Mouse (Mus musculus): ENCODE results near the gene Gm2042. TPM values are rescaled to one million over a fixed set of nuclear protein-coding genes. Genes with fewer than 3 reads are reported as not detected.
"Not testable (repeated sequence)": the region's sequence is repeated elsewhere in the genome, so short reads cannot be mapped to it uniquely, and the experiment has no call there.

Gm2042 gene
- total RNA-seq (2021), result not detected

DNA sequence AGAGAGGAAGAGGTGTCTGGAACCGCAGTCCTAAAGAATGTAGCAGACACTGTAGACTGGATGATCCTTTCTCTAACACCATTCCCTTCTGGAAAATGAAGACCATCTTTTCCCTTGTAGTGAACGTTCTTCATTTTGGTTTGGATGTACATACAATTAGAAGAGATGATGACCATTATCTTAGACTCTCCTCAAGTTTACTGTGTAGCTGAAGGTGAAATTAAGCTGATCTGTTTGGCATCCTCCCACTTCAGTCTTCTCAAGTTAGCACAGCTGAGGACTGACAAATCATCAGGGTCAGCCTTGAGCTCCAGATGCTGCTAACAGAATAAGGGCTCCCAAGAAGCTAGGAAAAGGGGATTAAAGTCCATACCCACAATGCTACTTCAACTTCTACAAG, at the start of gene Gm2042:
TSS of gene Gm2042 (plus strand) at position 301 of the 400 bp plus-strand sequence.
- not testable (repeated sequence) for DNase-seq (ENCODE audit: extremely low spot score in 1 of 2, low spot score in 1 of 2)

DNA sequence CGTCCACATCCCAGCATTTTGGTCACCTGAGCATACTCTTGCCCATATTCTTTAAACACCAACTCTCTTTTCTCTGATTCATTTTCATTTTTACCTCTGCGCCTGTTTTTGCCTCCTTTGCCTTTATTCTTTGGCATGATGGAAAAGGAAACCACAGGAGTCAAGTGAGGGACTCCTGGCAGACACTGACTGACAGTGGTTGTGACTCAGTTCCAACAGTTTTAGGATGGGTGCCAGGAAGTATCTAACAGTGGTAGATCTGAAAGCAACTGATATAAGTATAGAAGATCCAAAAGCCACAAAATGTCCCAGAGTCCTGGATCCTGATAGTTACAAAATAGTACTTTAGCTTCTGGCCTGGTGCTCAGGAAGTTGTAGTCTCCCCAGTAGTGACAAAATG, 34.2 kb upstream of the Gm2042 start, which contains the start of gene Gm2035:
TSS of gene Gm2035 (minus strand) at position 137 of the 400 bp plus-strand sequence.
- DNase-seq (ENCODE audit: extremely low spot score in 1 of 2, low spot score in 1 of 2), result not testable (repeated sequence)

DNA sequence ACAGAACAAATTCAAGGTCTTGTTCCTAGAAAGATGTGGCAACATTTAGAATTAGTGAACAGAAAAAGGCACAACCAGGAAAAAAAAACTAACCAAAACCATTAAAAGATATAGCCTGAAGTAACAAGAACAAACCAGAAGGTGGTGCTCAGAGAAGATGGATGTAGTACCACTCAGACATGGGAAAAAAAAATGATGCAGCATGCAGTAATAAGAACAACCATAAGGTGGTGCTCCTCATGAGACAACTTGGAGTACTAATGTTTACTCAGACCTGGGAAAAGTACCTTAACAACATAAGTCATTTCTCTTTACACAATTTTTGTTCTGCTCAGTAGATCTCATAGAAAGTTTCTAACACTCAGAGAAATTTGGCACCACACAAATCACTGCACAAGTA, 30.1 kb downstream of the Gm2042 start:
- not testable (repeated sequence) for DNase-seq (ENCODE audit: extremely low spot score in 1 of 2, low spot score in 1 of 2)

DNA sequence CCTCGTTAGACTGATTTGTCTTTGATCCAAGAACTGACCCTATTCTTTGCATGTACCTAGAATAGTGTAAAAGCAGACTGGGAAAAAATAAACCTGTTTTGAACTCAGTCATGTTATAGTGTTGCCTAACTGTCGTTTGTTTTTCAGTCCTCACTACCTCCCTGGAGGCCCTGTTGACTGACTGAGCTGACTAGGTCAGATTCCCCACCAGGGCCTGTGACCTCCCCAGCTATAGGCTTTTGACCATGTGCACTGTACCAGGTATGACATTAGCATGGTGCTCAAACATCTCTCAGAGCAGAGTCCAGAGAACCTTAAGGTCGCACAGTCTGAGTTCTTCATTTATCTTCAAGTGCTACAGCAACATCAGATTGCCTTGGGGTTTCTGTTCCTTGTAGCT, 50.2 kb downstream of the Gm2042 start:
- DNase-seq (ENCODE audit: extremely low spot score in 1 of 2, low spot score in 1 of 2), result not testable (repeated sequence)

Other genes with a start within 250 kb of the Gm2042 start
- gene Gm21319, start 178.3 kb upstream of the Gm2042 start, total RNA-seq (2021), result not detected
- not detected for gene Gm21936, start 158.6 kb upstream of the Gm2042 start, total RNA-seq (2021)
- not detected for gene BB287469, start 137.5 kb upstream of the Gm2042 start, total RNA-seq (2021)
- not detected for gene Gm2001, start 111.7 kb upstream of the Gm2042 start, total RNA-seq (2021)
- not detected for gene Gm2016, start 80.0 kb upstream of the Gm2042 start, total RNA-seq (2021)
- gene Gm2022, start 58.7 kb upstream of the Gm2042 start, total RNA-seq (2021), result not detected
- not detected for gene Gm2035, start 34.2 kb upstream of the Gm2042 start, total RNA-seq (2021)
- not detected for gene Gm2075, start 57.8 kb downstream of the Gm2042 start, total RNA-seq (2021)
- not detected for gene Gm6803, start 64.7 kb downstream of the Gm2042 start, total RNA-seq (2021)
- not detected for gene Gm2056, start 72.9 kb downstream of the Gm2042 start, total RNA-seq (2021)
- not detected for gene Gm16368, start 129.6 kb downstream of the Gm2042 start, total RNA-seq (2021)
- not detected for gene Gm10436, start 228.0 kb downstream of the Gm2042 start, total RNA-seq (2021)

Data from layer of hippocampus, postnatal 25 days (tissue).